Mouse (Mus musculus) embryo, embryonic 10 days (tissue): Measurements from ENCODE around the gene Syt16.
A peak's percentile ranks its signal among the peaks of the same experiment; 100 is the strongest.

Source experiments
- DNase-seq: peaks from one replicate; pipeline ENCODE4 v3.0.0-alpha.2; 2015; ENCODE audit warnings: low spot score

Gene Syt16

DNA sequence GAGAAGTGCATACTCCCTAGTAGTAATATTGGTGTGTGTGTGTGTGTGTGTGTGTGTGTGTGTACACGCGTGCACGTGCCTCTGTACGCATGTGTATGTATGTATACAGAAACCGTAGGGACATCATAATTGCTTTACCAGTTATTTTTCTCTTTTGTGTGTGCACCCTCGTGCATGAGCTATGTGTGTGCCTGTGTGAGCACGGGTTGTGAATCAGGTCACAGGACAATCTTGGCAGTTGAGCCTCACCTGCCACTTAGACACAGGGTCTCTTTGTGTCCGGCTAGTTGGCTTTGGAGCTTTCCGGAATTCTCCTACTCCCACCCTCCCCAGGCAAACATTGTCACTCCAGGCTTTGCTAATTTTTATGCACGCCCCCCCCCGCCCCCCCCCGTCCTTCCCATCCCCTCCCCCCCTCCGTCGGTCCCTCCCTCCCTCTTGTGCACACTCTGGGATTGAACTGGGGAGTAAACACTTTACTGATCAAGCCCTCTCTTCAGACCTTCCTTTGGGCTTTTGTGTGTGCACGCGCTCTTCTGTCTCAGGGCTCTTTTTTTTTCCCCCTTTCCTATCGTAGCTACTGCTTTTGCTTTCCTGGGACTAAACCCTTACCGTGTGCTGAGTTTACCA is 319.0 kb downstream of the Syt16 start, which contains the start of gene Gm11042:
TSS of gene Gm11042 (minus strand) at position 51 of the 630 bp plus-strand sequence.
- DNase-seq: peak; percentile 45

- DNase-seq: peak; percentile 91
Measured at GRCm38 (mm10) chr12:74316989-74317759, 319.7 kb downstream of the Syt16 start.

- peak; percentile 90 for DNase-seq
Measured at GRCm38 (mm10) chr12:74320318-74320717, 322.9 kb downstream of the Syt16 start.

GRCm38 (mm10) chr12:74321981-74322380 is 324.5 kb downstream of the Syt16 start:
- no peak for DNase-seq
